Mouse (Mus musculus) bone marrow macrophage, adult 2 months (primary cell): ENCODE data around the gene Crym.

ENCODE experiments used
- CTCF ChIP-seq: IDR thresholded peaks from 2 replicates; pipeline ENCODE4 v1.5.1; 2012; ENCODE audit warnings: low read depth, mild to moderate bottlenecking, low read length, moderate library complexity
- POLR2A ChIP-seq: IDR thresholded peaks from 2 replicates; pipeline ENCODE4 v1.6.1; 2012; ENCODE audit warnings: mild to moderate bottlenecking, low read depth, low read length, borderline replicate concordance

DNA sequence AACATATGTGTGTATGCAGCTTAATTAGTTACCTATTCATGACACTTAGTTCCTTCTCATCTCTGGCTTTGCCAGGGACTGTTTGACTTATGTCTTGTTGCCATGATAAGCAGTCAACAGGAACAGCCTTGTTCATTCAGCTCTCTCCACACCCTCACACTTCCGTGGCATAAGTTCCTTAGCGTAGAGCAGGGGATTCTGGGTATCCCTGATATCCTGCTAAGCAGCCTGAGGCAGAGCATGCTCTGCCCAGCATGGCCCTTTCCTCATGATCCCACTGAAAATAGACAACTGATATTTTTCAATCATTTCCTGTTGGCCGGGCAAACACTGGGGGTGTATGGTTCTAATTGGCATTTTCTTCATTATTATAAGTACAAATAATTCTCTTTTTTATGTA lies 24.3 kb downstream of the Crym start:
- TF ChIP-seq CTCF, result no peak
- no peak for TF ChIP-seq POLR2A
